Mouse (Mus musculus): ENCODE measurements around the gene Coq8b. TPM values are rescaled to one million over a fixed set of nuclear protein-coding genes. Genes with fewer than 3 reads are reported as not detected.

Coq8b gene
- total RNA-seq, 2 experiments from 2014 or later, result 9.5 to 15.9 TPM

GRCm38 (mm10) chr7:27228281-27228821 is 4.5 kb upstream of the Coq8b start, which contains the start of gene Itpkc:
Gene Itpkc (minus strand): TSS chr7:27228661.
- ATAC-seq (replicated peaks; ENCODE audit: poor library complexity, severe bottlenecking), result peak; percentile 75

GRCm38 (mm10) chr7:27228865-27229264 is 4.0 kb upstream of the Coq8b start:
- ATAC-seq (replicated peaks; ENCODE audit: poor library complexity, severe bottlenecking), result peak; percentile 1; the same call in 1 of the 2 replicates

GRCm38 (mm10) chr7:27230781-27231180 is 2.0 kb upstream of the Coq8b start:
- ATAC-seq (replicated peaks; ENCODE audit: poor library complexity, severe bottlenecking), result no peak

- no peak for ATAC-seq (replicated peaks; ENCODE audit: poor library complexity, severe bottlenecking)
Measured at GRCm38 (mm10) chr7:27231693-27232331, 1.0 kb upstream of the Coq8b start.

DNA sequence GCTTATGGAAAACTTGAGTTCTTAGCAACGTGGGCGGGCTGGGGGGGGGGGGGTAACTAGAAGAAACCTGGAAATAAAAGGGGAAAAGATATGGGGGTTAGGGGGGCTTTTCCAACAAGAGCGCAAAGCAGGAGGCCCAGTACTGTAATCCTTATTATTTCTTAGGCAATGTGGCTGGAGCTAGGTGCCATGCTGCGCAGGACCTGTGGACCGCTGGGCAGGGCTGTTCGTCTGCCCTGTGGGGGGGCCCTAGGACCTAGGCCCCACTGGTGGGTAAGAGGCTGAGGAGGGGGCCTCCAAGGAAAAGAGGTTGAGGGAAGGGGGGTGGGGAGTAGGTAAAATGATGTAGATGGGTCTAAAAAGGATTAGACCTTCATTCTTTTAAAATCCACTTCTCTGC is 477 bp downstream of the Coq8b start:
- ATAC-seq (replicated peaks; ENCODE audit: poor library complexity, severe bottlenecking), result no peak

GRCm38 (mm10) chr7:27235726-27236125 is 2.9 kb downstream of the Coq8b start:
- no peak for ATAC-seq (replicated peaks; ENCODE audit: poor library complexity, severe bottlenecking)

- no peak for ATAC-seq (replicated peaks; ENCODE audit: poor library complexity, severe bottlenecking)
Measured at GRCm38 (mm10) chr7:27237527-27237926, 4.7 kb downstream of the Coq8b start.

GRCm38 (mm10) chr7:27238568-27238967 is 5.7 kb downstream of the Coq8b start:
- ATAC-seq (replicated peaks; ENCODE audit: poor library complexity, severe bottlenecking), result peak; percentile 95

- no peak for ATAC-seq (replicated peaks; ENCODE audit: poor library complexity, severe bottlenecking)
Measured at GRCm38 (mm10) chr7:27243211-27243610, 10.4 kb downstream of the Coq8b start.

- ATAC-seq (replicated peaks; ENCODE audit: poor library complexity, severe bottlenecking), result peak; percentile 37; the same call in 1 of the 2 replicates
Measured at GRCm38 (mm10) chr7:27244088-27244487, 11.3 kb downstream of the Coq8b start.

GRCm38 (mm10) chr7:27249146-27249545 is 16.3 kb downstream of the Coq8b start:
- 0 out of 2 replicates have a peak, but pooled peaks have one; percentile 28 for ATAC-seq (replicated peaks; ENCODE audit: poor library complexity, severe bottlenecking)

DNA sequence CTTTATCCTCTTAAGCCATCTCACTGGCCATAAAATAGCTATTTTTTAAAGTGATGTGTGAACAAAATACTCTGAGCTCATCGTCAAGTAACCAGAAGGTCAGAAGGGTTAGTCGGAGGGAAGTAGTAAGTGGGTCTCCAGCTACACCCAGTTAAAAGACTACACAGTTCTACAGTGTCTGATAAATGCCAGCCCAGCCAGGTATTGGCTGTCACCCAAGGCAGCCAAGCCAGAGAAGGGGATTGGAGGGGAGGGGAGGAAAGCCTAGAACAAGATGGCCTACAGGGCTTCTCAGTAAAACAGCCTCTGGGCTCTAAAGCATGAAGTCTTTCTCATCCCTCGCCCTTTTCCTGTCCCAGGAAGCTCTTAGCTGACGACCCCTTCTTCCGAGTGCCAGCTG is 17.1 kb downstream of the Coq8b start:
- ATAC-seq (replicated peaks; ENCODE audit: poor library complexity, severe bottlenecking), result no peak

DNA sequence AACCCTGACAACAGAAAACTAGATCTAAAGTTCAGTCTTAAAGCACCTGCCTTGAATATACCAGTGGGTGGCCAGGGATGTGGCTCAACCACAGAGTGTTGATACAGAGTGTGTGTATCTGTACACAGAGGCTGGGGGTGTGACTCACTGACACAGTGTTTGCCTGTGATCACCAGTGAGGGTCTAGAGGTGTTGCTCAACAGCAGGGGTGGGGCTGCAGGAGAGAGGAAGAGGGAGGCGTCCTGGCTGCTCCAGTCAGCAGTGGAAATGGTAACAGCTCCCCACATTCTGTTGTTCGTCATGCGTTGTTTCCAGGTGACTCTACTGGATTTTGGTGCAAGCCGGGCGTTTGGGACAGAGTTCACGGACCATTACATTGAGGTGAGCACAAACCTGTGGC is 19.1 kb downstream of the Coq8b start:
- ATAC-seq (replicated peaks; ENCODE audit: poor library complexity, severe bottlenecking), result peak; percentile 99

DNA sequence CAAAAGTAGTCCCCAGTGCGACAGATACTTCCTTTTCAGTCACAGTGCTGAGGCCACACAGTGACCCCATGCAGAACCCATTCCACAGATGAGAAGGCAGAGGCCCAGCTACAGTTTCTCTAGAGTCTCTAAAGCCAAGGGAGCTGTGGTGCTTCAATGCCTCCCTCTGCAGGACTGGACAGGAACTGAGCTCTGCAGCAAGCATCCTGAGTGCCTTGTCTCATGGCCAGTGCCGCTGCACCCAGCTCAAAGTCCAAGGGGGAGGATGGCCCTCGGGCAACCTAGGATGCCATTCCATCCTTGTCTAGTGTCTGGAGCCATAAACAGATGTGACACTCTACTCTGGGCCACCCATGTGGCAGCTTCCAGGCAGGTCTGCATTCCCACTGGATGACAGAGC is 22.9 kb downstream of the Coq8b start:
- ATAC-seq (replicated peaks; ENCODE audit: poor library complexity, severe bottlenecking), result no peak

- ATAC-seq (replicated peaks; ENCODE audit: poor library complexity, severe bottlenecking), result no peak
Measured at GRCm38 (mm10) chr7:27257046-27257851, 24.4 kb downstream of the Coq8b start.

GRCm38 (mm10) chr7:27257852-27258204 is 25.0 kb downstream of the Coq8b start:
- ATAC-seq (replicated peaks; ENCODE audit: poor library complexity, severe bottlenecking), result no peak

DNA sequence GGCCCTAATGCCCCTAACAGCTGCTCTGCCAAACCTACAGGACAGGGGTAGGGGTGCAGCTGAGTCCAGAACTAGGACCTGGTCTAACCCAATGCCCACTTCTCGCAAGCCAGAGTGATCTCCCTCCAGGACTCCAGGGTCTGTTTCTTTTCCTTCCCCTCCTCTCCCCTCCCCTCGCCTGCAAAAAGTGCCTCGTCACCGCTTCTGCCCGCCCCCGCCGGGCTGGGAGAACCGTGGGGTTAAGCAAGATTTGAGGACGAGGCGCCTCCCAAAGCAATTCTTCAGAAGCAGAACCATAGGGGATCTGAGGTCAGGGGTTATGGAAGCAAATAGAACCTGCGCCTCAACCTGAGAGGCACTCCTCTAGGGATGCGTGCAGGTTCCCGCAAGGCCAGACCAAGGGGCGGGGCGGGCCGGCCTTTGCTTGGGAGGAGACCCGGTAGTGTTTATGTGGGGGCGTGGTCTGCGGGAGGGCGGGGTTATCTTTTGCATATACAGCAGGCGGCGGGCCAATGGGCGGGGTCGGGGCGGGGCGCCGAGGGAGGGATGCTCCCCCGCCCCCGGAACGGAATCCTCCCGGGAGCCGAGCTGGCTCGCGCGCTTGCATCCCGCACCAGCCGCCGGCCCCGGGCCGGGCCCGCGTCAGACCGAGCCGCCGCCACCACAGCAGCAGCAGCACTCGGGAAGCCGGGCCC is 25.5 kb downstream of the Coq8b start, which contains the start of gene Numbl:
TSS of gene Numbl (plus strand) at position 229 of the 695 bp plus-strand sequence.
- ATAC-seq (replicated peaks; ENCODE audit: poor library complexity, severe bottlenecking), result peak; percentile 74

GRCm38 (mm10) chr7:27259271-27259721 is 26.5 kb downstream of the Coq8b start:
- ATAC-seq (replicated peaks; ENCODE audit: poor library complexity, severe bottlenecking), result no peak

GRCm38 (mm10) chr7:27259771-27260170 is 26.9 kb downstream of the Coq8b start:
- ATAC-seq (replicated peaks; ENCODE audit: poor library complexity, severe bottlenecking), result no peak

DNA sequence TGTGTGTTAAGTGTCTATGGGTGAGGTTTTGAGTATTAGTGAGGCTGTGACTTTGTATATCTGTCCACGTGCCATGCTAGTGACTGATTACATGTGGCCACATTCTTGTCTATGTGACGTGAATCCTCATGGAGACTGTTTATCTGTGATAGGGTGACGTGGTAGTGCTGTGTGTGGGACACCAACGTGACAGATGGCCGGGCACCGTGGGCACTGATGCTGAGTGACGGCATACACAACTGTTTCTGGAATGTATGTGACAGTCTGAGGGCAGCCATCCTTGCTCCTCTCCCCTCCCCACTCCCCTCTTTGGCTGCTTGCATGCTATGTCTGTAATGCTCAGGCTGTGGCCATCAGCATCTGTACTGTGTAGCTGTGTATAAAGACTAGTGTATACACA is 28.0 kb downstream of the Coq8b start:
- ATAC-seq (replicated peaks; ENCODE audit: poor library complexity, severe bottlenecking), result no peak

GRCm38 (mm10) chr7:27261888-27262287 is 29.1 kb downstream of the Coq8b start:
- ATAC-seq (replicated peaks; ENCODE audit: poor library complexity, severe bottlenecking), result no peak
